Mouse (Mus musculus) cortical plate, adult 2 months (tissue): ENCODE measurements around the gene Olfr996.

Source experiments
- CTCF ChIP-seq: fragments of 200-500 bp; IDR thresholded peaks from 2 replicates; pipeline ENCODE4 v1.5.1; 2011; ENCODE audit warnings: mild to moderate bottlenecking, control low read depth, low read length; ENCODE audit not compliant: insufficient read depth; ENCODE audit errors: extremely low read depth
- POLR2A ChIP-seq: fragments of 200-500 bp; IDR thresholded peaks from 2 replicates; pipeline ENCODE4 v1.6.1; 2011; ENCODE audit warnings: mild to moderate bottlenecking, low read length, control low read depth; ENCODE audit not compliant: insufficient read depth; ENCODE audit errors: extremely low read depth

DNA sequence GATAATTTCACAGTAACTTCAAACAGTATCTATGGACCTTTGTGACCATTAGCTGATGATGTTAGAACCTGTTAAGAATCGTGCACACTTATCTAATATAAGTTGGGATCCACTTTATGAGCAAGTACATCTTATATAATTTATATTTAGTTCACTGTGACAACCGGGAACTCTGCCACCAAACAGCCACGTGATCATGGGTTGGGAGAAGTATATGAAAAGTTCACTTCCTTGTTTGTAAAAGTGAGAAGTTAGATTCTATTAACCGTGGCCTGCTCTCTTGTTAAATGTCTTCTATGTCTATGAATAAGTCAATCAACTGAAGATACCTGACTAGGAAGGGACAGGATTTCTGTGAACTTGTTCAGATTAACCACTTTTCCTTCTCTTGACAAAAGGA lies 18.8 kb upstream of the Olfr996 start:
- TF ChIP-seq CTCF (no peak), POLR2A (no peak)
